Comparison of ENCODE assay signal across 25 mouse cellular contexts in the genomic region with DNA sequence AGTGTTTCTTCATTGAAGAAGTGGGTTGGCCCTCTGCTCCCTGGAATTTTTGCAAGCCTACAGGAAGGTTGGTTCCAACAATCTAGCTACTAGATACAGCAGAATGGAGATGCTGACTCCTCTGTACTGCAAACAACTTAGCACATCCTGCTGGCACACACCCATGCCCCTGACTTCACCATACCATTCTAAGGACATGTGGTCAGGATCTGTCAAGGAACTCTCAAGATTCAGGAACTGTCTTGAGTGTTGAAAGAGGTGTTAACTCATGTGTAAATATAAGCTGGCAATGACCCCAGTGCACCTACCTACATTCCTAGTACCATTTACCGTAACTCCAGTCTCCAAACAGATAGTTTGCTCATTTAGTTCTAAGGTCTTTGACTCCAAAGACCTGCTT.
"Had no signal": no experiment of that assay in that cellular context is flagged by ENCODE, and none has a peak within 500 bp of the region (broad histone marks: within the 10 kb centered on the region; RNA-seq: fewer than 3 reads in every experiment).

No protein-coding gene starts in this region.

- H3K4me2 ChIP-seq: heart, embryonic 11.5 days; heart, embryonic 13.5 days; heart, embryonic 15.5 days; hindbrain, embryonic 13.5 days; hindbrain, embryonic 15.5 days; kidney, embryonic 15.5 days; limb, embryonic 13.5 days had no signal

- H3K27ac ChIP-seq: gastrocnemius, adult 2 months; heart, embryonic 13.5 days; heart, embryonic 15.5 days; hindbrain, embryonic 13.5 days; hindbrain, embryonic 15.5 days; hindbrain, postnatal 0 days; kidney, embryonic 15.5 days; kidney, postnatal 0 days; limb, embryonic 13.5 days had no signal

- H3K4me3 ChIP-seq: gastrocnemius, adult 2 months; heart, embryonic 13.5 days; heart, embryonic 15.5 days; hindbrain, embryonic 13.5 days; hindbrain, embryonic 15.5 days; kidney, embryonic 15.5 days; limb, embryonic 13.5 days had no signal

- H3K9ac ChIP-seq: forebrain, postnatal 0 days; heart, embryonic 13.5 days; heart, embryonic 15.5 days; hindbrain, embryonic 13.5 days; hindbrain, embryonic 15.5 days; kidney, embryonic 15.5 days; limb, embryonic 13.5 days had no signal

- ATAC-seq: forebrain, postnatal 0 days; hindbrain, postnatal 0 days; intestine, embryonic 16.5 days had no signal

- H3K4me1 ChIP-seq: heart, embryonic 13.5 days; heart, embryonic 15.5 days; hindbrain, embryonic 13.5 days; hindbrain, embryonic 15.5 days; kidney, embryonic 15.5 days; limb, embryonic 13.5 days had no signal

- DNase-seq: forebrain, postnatal 0 days; gastrocnemius, adult 2 months; gastrocnemius, postnatal 10 days; gastrocnemius, postnatal 25 days; heart, adult 18-20 months; heart, postnatal 14 days; heart, postnatal 36 days; kidney, adult 11 months; kidney, adult 2 months; kidney, adult 9 months; kidney, postnatal 14 days; kidney, postnatal 36 days; layer of hippocampus, adult 9-11 months; layer of hippocampus, postnatal 36 days; left cerebral cortex, postnatal 4 days had no signal

- H3K36me3 ChIP-seq: heart, embryonic 13.5 days; heart, embryonic 15.5 days; hindbrain, embryonic 13.5 days; hindbrain, embryonic 15.5 days; kidney, embryonic 15.5 days; limb, embryonic 13.5 days had no signal

- H3K27me3 ChIP-seq: heart, embryonic 13.5 days; heart, embryonic 15.5 days; hindbrain, embryonic 13.5 days; hindbrain, embryonic 15.5 days; kidney, embryonic 15.5 days; limb, embryonic 13.5 days had no signal

- H3K9me3 ChIP-seq: hindbrain, embryonic 15.5 days; kidney, embryonic 15.5 days had no signal
